Mouse (Mus musculus) layer of hippocampus, adult 2 months (tissue): ENCODE measurements around the gene Cbx5. TPM values are rescaled to one million over a fixed set of nuclear protein-coding genes. Genes with fewer than 3 reads are reported as not detected.

Experiments used
- DNase-seq, 2 experiments: peaks; one replicate each; pipeline ENCODE4 v3.0.0; 2022; ENCODE audit warnings: low spot score in 2 of 2
- H3K27ac ChIP-seq: fragments of 200-600 bp; 2 replicates; pipeline ENCODE4 v1.8.1; 2022
- H3K4me3 ChIP-seq: fragments of 200-600 bp; 2 replicates; pipeline ENCODE4 v1.8.1; 2022; ENCODE audit warnings: mild to moderate bottlenecking
- CTCF ChIP-seq: fragments of 200-600 bp; conservative IDR thresholded peaks from 2 replicates; pipeline ENCODE4 v1.8.1; 2022; ENCODE audit warnings: antibody characterized with exemption, mild to moderate bottlenecking, moderate library complexity
- microRNA-seq, 2 experiments: library from miRNA; unstranded; fragments of <30 nt; microRNA quantifications; one replicate each; pipeline ENCODE4 v1.2.0; 2021
- total RNA-seq, 2 experiments: library from RNA; stranded (reverse); gene quantifications; 2 replicates each; pipeline ENCODE4 v1.2.3; 2021

The Cbx5 gene
- total RNA-seq, 2 experiments from 2014 or later = 179 to 187 TPM

DNA sequence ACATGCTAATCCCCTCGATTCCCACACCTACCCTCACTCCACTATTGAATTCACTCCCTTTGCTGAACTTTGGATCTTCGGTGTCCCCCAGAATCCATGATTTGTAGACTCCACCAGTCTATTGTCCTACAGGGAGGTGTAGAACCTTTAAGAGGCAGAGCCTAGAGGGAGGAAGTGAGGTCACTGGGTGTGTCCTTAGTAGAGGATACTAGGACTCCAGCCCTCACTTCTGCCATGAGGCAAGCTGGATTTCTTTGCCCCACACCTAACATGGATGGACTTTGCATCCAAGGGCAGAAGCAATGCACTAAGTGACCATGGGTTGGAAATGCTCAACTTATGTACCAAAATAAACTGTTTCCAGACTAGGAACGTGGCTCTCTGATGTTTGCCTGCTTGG is 87.2 kb downstream of the Cbx5 start:
- TF ChIP-seq CTCF = no peak
- DNase-seq = no peak
- no peak overlapping the region for H3K4me3 ChIP-seq
- no peak overlapping the region for H3K27ac ChIP-seq

DNA sequence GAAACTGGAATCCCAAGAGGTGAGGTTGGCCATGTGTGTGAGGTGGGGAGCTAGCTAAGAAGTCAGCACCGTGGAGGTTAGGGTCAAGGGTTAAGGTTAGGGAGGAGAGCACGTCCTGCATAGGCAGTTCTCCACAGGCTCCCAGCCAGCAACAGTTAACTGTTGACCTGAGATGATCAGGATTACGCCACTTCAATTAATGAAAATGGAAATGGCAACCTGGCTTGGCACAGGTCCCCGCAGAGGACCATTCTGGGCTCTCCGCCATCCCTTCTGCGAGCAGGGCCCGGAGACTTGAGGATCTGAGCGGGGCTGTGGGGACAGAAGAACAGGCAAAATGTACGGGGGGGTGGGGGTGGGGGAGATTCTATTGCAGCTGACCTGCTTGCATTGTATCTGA is 91.8 kb downstream of the Cbx5 start:
- no peak overlapping the region for H3K27ac ChIP-seq
- no peak overlapping the region for H3K4me3 ChIP-seq
- DNase-seq = no peak
- TF ChIP-seq CTCF = no peak

DNA sequence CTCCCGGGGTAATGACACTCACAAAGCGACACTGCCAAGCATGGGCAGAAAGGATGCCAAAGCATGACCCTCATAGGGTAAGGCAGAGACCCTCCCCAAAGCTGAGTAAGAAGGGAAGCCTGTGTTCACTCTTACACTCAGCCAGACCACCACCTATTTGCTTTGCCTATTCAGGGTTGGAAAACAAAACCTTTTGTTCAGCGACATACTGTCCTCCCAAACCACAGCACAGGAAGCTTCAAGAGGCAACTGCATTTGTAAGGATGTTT is 92.3 kb downstream of the Cbx5 start:
- Histone ChIP-seq H3K27ac (no peak overlapping the region), H3K4me3 (no peak overlapping the region; the same call in 1 of the 2 replicates)
- no peak for DNase-seq
- TF ChIP-seq CTCF = no peak

DNA sequence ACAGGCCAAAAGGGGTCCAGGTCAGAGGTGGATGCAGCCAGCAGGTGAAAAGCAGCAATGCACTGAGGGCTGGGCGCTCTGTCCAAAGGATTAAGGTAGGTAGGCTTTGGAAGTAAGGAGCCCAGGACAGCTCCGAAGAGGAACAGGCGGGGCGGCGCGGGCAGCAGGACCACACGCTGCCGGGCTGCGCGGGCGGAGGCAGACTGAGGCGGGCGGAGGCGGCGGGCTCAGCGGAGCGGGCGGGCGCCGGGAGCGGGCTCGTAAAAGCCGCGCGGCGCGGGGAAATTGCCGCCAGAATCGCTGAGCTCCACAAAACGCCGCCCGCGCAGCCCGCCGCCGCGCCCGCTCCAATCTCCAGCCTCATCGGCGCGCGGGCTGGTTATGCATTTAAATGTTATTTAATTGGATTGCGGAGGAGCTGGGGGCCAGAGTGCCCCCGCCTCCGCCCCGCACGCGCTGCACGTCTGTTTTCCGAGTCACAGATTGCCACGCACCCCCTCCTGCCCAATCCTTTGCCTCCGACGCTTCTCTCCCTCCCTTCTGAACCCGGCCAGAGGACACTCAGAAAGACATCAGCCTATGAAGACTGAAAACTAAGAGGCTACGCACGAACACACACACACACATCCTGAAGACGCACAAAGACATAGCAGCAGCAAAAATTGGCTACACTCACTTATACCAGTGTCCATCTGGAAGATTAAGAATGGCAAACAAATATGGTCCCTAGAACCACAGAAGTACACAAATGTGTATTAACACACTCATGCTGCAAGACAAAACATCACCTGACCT is 92.8 kb downstream of the Cbx5 start:
- Histone ChIP-seq H3K27ac (peak overlapping the region; percentile 37; the same call in 1 of the 2 replicates), H3K4me3 (peak overlapping the region; percentile 51)
- TF ChIP-seq CTCF = no peak
- DNase-seq = peak; percentile 50 to 66

DNA sequence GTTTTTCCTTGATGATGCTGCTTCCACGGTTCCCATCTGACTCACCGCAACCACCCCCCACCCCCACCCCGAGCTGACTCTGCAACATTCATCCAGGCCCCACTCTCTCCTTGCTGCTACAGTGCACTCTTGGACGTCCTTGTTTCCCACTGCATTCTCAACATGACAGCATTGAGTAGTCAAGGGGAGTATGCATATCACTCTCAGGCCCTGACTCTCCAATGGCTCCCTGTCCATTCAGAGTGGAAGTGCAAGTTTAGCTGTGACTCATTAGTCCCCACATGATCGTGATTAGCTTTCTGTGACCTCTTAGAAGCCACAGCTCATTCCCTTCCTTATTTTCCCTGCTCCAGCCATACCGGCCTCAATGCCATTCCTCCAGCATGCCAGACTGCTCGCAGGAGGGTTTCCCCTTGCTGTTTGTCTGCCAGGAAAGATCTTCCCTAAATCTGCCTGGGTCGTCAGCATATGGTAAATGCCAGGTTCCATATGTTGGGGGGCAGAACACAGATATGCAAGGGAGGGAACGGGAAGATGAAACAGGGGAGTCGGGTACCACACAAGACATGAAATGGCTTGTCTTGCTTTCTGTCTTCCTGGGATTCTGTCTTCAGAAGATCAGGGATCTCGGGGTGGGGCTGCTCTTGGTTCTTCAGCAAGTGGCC is 93.8 kb downstream of the Cbx5 start:
- peak in 1 of 2 experiments; percentile 69 for DNase-seq
- Histone ChIP-seq H3K4me3 (no peak overlapping the region), H3K27ac (no peak overlapping the region)
- no peak for TF ChIP-seq CTCF

DNA sequence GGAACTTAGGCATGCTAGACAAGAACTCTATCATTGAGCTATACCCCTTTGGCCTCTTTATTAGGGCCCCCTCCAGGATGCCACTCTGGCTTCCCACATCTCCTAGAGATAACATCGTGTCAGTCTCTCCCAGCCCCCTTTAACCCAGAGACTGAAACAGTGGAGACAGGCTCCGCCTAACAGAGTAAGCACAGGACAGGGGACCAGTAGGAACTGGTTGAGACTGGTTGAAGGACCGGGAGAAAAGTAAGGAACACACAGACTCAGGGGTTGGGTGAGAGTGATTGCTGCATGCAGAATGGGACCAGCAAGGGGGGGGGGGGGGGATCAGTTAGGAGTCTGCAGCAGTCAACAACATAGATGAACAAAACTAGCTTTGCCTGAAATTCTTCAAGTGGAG is 95.4 kb downstream of the Cbx5 start:
- no peak overlapping the region for H3K4me3 ChIP-seq
- DNase-seq = no peak
- TF ChIP-seq CTCF = no peak
- H3K27ac ChIP-seq = no peak overlapping the region

Small RNA genes lying within 50 kb of the gene (microRNA-seq; reads per million reads assigned to microRNA genes)
- gene Mir148b = 97.4 to 117 reads per million in 2 experiments

Other genes with a start within 250 kb of the Cbx5 start
- gene Hoxc8, start 249.2 kb downstream of the Cbx5 start, total RNA-seq = not detected
- gene Hoxc6, start 241.6 kb downstream of the Cbx5 start, total RNA-seq = not detected
- gene Hoxc4, start 220.9 kb downstream of the Cbx5 start, total RNA-seq = not detected
- 10 to 100 TPM; 17.9 to 18.2 TPM for gene Smug1, start 72.7 kb downstream of the Cbx5 start, total RNA-seq
- 100 to 1,000 TPM; 256 to 265 TPM for gene Hnrnpa1, start 616 bp upstream of the Cbx5 start, total RNA-seq
- not detected for gene Nfe2, start 18.6 kb upstream of the Cbx5 start, total RNA-seq
- 10 to 100 TPM; 91.0 to 96.2 TPM for gene Copz1, start 32.9 kb upstream of the Cbx5 start, total RNA-seq
- under 1 TPM; 0.61 to 0.81 TPM for gene Gpr84, start 70.8 kb upstream of the Cbx5 start, total RNA-seq
- gene Zfp385a, start 100.3 kb upstream of the Cbx5 start, total RNA-seq = 10 to 100 TPM; 40.8 to 42.2 TPM
- gene Itga5, start 126.9 kb upstream of the Cbx5 start, total RNA-seq = 1 to 10 TPM; 1.2 to 2.1 TPM
- gene Gtsf1, start 190.7 kb upstream of the Cbx5 start, total RNA-seq = not detected
- not detected for gene Gtsf2, start 208.7 kb upstream of the Cbx5 start, total RNA-seq
- gene Nckap1l, start 214.0 kb upstream of the Cbx5 start, total RNA-seq = 1 to 10 TPM; 6.9 to 8.7 TPM